Mouse (Mus musculus) neural tube, embryonic 10.5 days (tissue): ENCODE results near the gene Gpr34.

Experiments used
- DNase-seq: peaks from one replicate; pipeline ENCODE4 v3.0.0-alpha.2; 2017; ENCODE audit warnings: low spot score; ENCODE audit errors: extremely low spot score

Gene Gpr34

DNA sequence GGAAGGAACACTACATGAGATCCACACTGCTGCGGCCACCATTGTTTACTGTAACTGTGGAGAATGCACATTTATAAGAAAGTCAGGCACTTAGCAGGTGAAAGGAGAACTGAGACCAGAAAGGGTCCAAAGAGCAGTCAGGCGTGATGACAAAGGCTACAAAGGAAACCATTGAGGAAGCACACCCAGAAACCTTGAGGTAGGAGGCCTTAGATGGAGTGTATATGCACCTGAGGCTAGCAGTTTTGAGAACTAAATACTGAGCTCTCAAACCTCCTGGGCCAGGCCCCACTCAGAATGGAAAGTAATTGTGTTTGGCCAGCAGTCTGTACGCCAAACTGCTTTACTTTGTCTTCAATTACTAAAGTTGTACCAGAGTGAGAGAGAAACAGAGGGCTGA lies 38.5 kb downstream of the Gpr34 start:
- no peak for DNase-seq

- DNase-seq = no peak
Measured at GRCm38 (mm10) chrX:13673001-13673400, 41.1 kb downstream of the Gpr34 start.

DNA sequence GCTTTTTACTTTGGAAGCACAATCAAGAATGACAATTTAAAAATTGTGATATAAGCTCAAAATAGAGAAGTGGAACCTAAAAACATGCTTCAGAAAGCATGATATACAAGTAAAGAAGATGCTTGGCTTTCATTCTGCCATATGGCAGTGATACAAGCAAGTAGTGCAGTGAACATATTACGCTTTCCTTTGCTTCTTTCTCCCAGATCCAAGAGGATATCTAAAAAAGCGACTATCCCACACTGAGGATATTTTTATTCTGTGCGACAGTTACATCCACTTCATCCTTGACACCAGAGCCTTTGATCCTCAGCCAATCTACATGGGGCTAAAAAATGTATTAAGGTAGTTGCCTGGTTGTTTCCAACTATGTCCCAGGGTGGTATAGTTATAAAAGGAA lies 49.9 kb downstream of the Gpr34 start:
- DNase-seq = no peak

GRCm38 (mm10) chrX:13686589-13686988 lies 54.7 kb downstream of the Gpr34 start:
- DNase-seq = no peak

DNA sequence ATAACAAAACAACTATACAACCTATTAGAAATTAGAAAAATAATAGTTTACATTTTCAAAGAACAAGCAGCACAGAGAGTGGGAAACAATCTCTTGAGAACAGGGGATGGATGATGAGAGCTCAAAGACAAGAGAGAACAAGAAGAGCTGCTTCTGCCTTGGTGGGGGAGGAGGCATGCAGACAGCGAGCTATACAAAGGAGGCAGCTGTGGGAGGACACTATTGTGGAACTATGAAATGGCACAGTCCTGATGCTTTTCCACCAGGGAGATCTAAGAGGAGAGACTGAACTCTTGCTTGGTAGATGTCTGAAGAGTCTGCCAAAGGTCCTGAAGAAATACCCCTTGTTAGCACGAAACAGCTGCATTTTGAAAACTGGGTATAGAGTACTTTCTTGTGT lies 56.5 kb downstream of the Gpr34 start:
- no peak for DNase-seq
